Mouse (Mus musculus) thymus, postnatal 4 days (tissue): ENCODE measurements around the gene Btg2.
A peak's percentile ranks its signal among the peaks of the same experiment; 100 is the strongest.

Experiments
- DNase-seq: peaks from one replicate; pipeline ENCODE4 v3.0.0; 2021

The Btg2 gene

GRCm38 (mm10) chr1:134078802-134079476 lies at the start of gene Btg2:
Btg2 (minus strand) TSS chr1:134079120.
- DNase-seq: peak; percentile 97

GRCm38 (mm10) chr1:134122195-134122594 lies 43.3 kb upstream of the Btg2 start:
- DNase-seq: peak; percentile 68

GRCm38 (mm10) chr1:134120179-134120578 lies 41.3 kb upstream of the Btg2 start:
- peak; percentile 91 for DNase-seq

GRCm38 (mm10) chr1:134117110-134117509 lies 38.2 kb upstream of the Btg2 start:
- no peak for DNase-seq

GRCm38 (mm10) chr1:134115424-134115823 lies 36.5 kb upstream of the Btg2 start:
- no peak for DNase-seq

- no peak for DNase-seq
These were observed 35.8 kb upstream of the Btg2 start for GRCm38 (mm10) chr1:134114730-134115129.

GRCm38 (mm10) chr1:134114018-134114417 lies 35.1 kb upstream of the Btg2 start:
- no peak for DNase-seq

GRCm38 (mm10) chr1:134113560-134113959 lies 34.6 kb upstream of the Btg2 start:
- DNase-seq: no peak

GRCm38 (mm10) chr1:134110979-134111378 lies 32.1 kb upstream of the Btg2 start, which contains the start of gene Chit1:
Chit1 (plus strand) TSS chr1:134111242.
- DNase-seq: no peak

- no peak for DNase-seq
These were observed 31.5 kb upstream of the Btg2 start for GRCm38 (mm10) chr1:134110449-134110848.

- DNase-seq: no peak
These were observed 31.1 kb upstream of the Btg2 start for GRCm38 (mm10) chr1:134110015-134110414.

- no peak for DNase-seq
These were observed 28.9 kb upstream of the Btg2 start for GRCm38 (mm10) chr1:134107777-134108176.

GRCm38 (mm10) chr1:134106719-134107118 lies 27.8 kb upstream of the Btg2 start:
- peak; percentile 72 for DNase-seq

GRCm38 (mm10) chr1:134105764-134106430 lies 27.0 kb upstream of the Btg2 start:
- DNase-seq: no peak

GRCm38 (mm10) chr1:134105043-134105763 lies 26.3 kb upstream of the Btg2 start:
- DNase-seq: no peak

- DNase-seq: no peak
These were observed 24.9 kb upstream of the Btg2 start for GRCm38 (mm10) chr1:134103861-134104260.

- no peak for DNase-seq
These were observed 22.7 kb upstream of the Btg2 start for GRCm38 (mm10) chr1:134101593-134101992.

GRCm38 (mm10) chr1:134100928-134101327 lies 22.0 kb upstream of the Btg2 start:
- no peak for DNase-seq

GRCm38 (mm10) chr1:134100401-134100800 lies 21.5 kb upstream of the Btg2 start:
- no peak for DNase-seq

GRCm38 (mm10) chr1:134099516-134100235 lies 20.8 kb upstream of the Btg2 start:
- no peak for DNase-seq

GRCm38 (mm10) chr1:134098726-134099515 lies 20.0 kb upstream of the Btg2 start:
- peak; percentile 54 for DNase-seq
